Comparison of ENCODE assay signal across 13 mouse cellular contexts in genomic region chr1:59579327-59579726, GRCm38 (mm10).
A peak's percentile ranks its signal among the peaks of the same experiment; 100 is the strongest.
DNase-seq lines count a peak whose midpoint lies in the region; ATAC-seq lines count a peak whose summit lies in the region.
"Had no signal": no experiment of that assay in that cellular context is flagged by ENCODE, and none has a peak within 500 bp of the region (broad histone marks: within the 10 kb centered on the region; RNA-seq: fewer than 3 reads in every experiment).

No protein-coding gene starts in this region.

- H3K4me2 ChIP-seq in heart, embryonic 13.5 days = no peak overlapping the region
- no peak overlapping the region for H3K4me2 ChIP-seq in forebrain, embryonic 12.5 days
- H3K4me2 ChIP-seq: limb, embryonic 15.5 days had no signal

- peak overlapping the region; percentile 46 for H3K27ac ChIP-seq in heart, embryonic 13.5 days (replicated peaks)
- no peak overlapping the region for H3K27ac ChIP-seq in forebrain, embryonic 12.5 days
- H3K27ac ChIP-seq: hindbrain, postnatal 0 days; limb, embryonic 15.5 days; midbrain, embryonic 10.5 days had no signal

- no peak for DNase-seq in heart, postnatal 36 days
- peak; percentile 80 for DNase-seq in cerebellum, adult 11-12 months
- peak; percentile 69 to 73 for DNase-seq in cerebellum, postnatal 25 days
- peak; percentile 30 to 58 for DNase-seq in lung, postnatal 4 days
- DNase-seq in left cerebral cortex, postnatal 10 days (ENCODE audit: extremely low spot score in 1 of 2, low spot score in 2 of 2) = no peak
- DNase-seq in adipocyte (ENCODE audit: low spot score) = no peak
- DNase-seq: right cerebral cortex, adult 18-20 months had no signal

- H3K4me3 ChIP-seq in heart, embryonic 13.5 days = no peak overlapping the region
- H3K4me3 ChIP-seq in forebrain, embryonic 12.5 days (replicated peaks) = no peak overlapping the region
- H3K4me3 ChIP-seq: heart, embryonic 12.5 days; limb, embryonic 15.5 days; midbrain, embryonic 10.5 days had no signal

- no peaks in the 10 kb centered on the region for H3K36me3 ChIP-seq in heart, embryonic 13.5 days
- no peaks in the 10 kb centered on the region for H3K36me3 ChIP-seq in forebrain, embryonic 12.5 days (replicated peaks)
- H3K36me3 ChIP-seq: heart, embryonic 12.5 days; limb, embryonic 15.5 days; midbrain, embryonic 10.5 days had no signal

- 21% methylated on average over 5 of the region's 5 CpGs for WGBS in heart, embryonic 13.5 days
- WGBS in forebrain, embryonic 12.5 days = 89% methylated on average over 5 of the region's 5 CpGs

- no peak overlapping the region for H3K9ac ChIP-seq in heart, embryonic 13.5 days
- H3K9ac ChIP-seq in forebrain, embryonic 12.5 days = no peak overlapping the region
- H3K9ac ChIP-seq: heart, embryonic 12.5 days; limb, embryonic 15.5 days had no signal

- peaks cover 27% of the 10 kb centered on the region; the same call in 1 of the 2 replicates for H3K27me3 ChIP-seq in heart, embryonic 13.5 days (replicated peaks)
- peaks cover 36% of the 10 kb centered on the region for H3K27me3 ChIP-seq in forebrain, embryonic 12.5 days
- H3K27me3 ChIP-seq: limb, embryonic 15.5 days had no signal

- ATAC-seq in heart, embryonic 13.5 days (ENCODE audit: extremely low read depth, insufficient number of reproducible peaks, low FRiP score, low TSS enrichment) = no peak
- ATAC-seq in forebrain, embryonic 12.5 days (ENCODE audit: low FRiP score) = no peak
- ATAC-seq: hindbrain, postnatal 0 days had no signal

- H3K9me3 ChIP-seq in heart, embryonic 13.5 days = no peaks in the 10 kb centered on the region
- H3K9me3 ChIP-seq in forebrain, embryonic 12.5 days = no peaks in the 10 kb centered on the region
- H3K9me3 ChIP-seq: heart, embryonic 12.5 days; limb, embryonic 15.5 days; midbrain, embryonic 10.5 days had no signal

- H3K4me1 ChIP-seq in heart, embryonic 13.5 days = peaks cover 33% of the 10 kb centered on the region
- H3K4me1 ChIP-seq in forebrain, embryonic 12.5 days = peaks cover 13% of the 10 kb centered on the region

- intact Hi-C loops in heart, postnatal 36 days (cut with DNase I) = no loop called here
- intact Hi-C loops in left cerebral cortex, postnatal 10 days (cut with DNase I) = no loop called here

Comparison
In these comparisons a context has a peak if more than half of its experiments do, and no peak if none do; other contexts are left out.
1. DNase-seq: peak in cerebellum, adult 11-12 months (single experiment), cerebellum, postnatal 25 days (2 of 2) and lung, postnatal 4 days (2 of 2); none in heart, postnatal 36 days (0 of 2), left cerebral cortex, postnatal 10 days (0 of 2) and adipocyte (single experiment).